Comparison of ENCODE assay signal across 11 mouse cellular contexts in the genomic region with DNA sequence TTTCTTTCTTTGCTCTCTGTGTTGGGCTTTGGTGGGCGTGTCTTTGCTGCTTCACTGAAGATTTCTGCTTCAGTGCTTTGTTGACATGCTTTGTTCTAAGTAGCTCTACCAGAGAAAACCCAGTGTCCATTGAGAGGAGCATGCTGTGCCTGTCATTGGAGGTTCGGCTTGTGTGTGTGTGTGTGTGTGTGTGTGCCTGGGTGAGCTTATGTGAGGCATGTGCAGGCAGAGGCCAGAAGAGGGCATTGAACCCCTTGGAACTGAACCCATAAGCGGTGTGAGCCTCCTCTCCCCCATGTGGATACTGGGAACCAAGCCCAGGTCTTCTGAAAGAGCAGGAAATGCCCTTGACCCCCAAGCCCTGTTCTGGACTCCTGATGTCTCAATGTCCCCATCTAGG. TPM values are rescaled to one million over a fixed set of nuclear protein-coding genes. Genes with fewer than 3 reads are reported as not detected.
A peak's percentile ranks its signal among the peaks of the same experiment; 100 is the strongest.
DNase-seq lines count a peak whose midpoint lies in the region; ATAC-seq and TF ChIP-seq lines count a peak whose summit lies in the region.
"Had no signal": no experiment of that assay in that cellular context is flagged by ENCODE, and none has a peak within 500 bp of the region (broad histone marks: within the 10 kb centered on the region; RNA-seq: fewer than 3 reads in every experiment).

No protein-coding gene starts in this region.

- H3K9ac ChIP-seq in heart, embryonic 11.5 days (ENCODE audit: low read depth, low read length) = no peak overlapping the region
- no peak overlapping the region for H3K9ac ChIP-seq in lung, postnatal 0 days (replicated peaks; ENCODE audit: low read depth)
- no peak overlapping the region for H3K9ac ChIP-seq in kidney, embryonic 15.5 days

- H3K4me2 ChIP-seq in heart, embryonic 11.5 days = no peak overlapping the region
- no peak overlapping the region for H3K4me2 ChIP-seq in lung, postnatal 0 days (replicated peaks; ENCODE audit: low read depth, low read length)
- H3K4me2 ChIP-seq in kidney, embryonic 15.5 days = no peak overlapping the region

- 85% methylated on average over 3 of the region's 3 CpGs for WGBS in heart, embryonic 11.5 days (ENCODE audit: insufficient replicate concordance)
- 79% methylated on average over 3 of the region's 3 CpGs for WGBS in lung, postnatal 0 days
- WGBS in kidney, embryonic 15.5 days = 66% methylated on average over 3 of the region's 3 CpGs

- H3K27me3 ChIP-seq in heart, embryonic 11.5 days (ENCODE audit: control insufficient read depth, insufficient read depth, low read length) = no peaks in the 10 kb centered on the region
- H3K27me3 ChIP-seq in lung, postnatal 0 days (replicated peaks; ENCODE audit: insufficient read depth, low read length) = no peaks in the 10 kb centered on the region
- H3K27me3 ChIP-seq in kidney, embryonic 15.5 days = no peaks in the 10 kb centered on the region

- 0 out of 2 replicates have a peak, but pooled peaks have one; percentile 3 for TF ChIP-seq CTCF in lung, postnatal 0 days (IDR thresholded peaks at IDR 0.05)

- H3K4me3 ChIP-seq in heart, embryonic 11.5 days (ENCODE audit: low read depth, low read length) = no peak overlapping the region
- no peak overlapping the region for H3K4me3 ChIP-seq in lung, postnatal 0 days (ENCODE audit: low read depth, low read length)
- H3K4me3 ChIP-seq in kidney, embryonic 15.5 days (replicated peaks) = no peak overlapping the region
- H3K4me3 ChIP-seq: erythroblast, embryonic 14.5 days had no signal

- H3K27ac ChIP-seq in heart, embryonic 11.5 days (ENCODE audit: low read depth, low read length) = peak overlapping the region; percentile 22; the same call in 1 of the 2 replicates
- no peak overlapping the region for H3K27ac ChIP-seq in lung, postnatal 0 days (ENCODE audit: low read length)
- H3K27ac ChIP-seq in kidney, embryonic 15.5 days = peak overlapping the region; percentile 28
- H3K27ac ChIP-seq: stomach, postnatal 0 days had no signal

- H3K4me1 ChIP-seq in heart, embryonic 11.5 days (ENCODE audit: control insufficient read depth, insufficient read depth, low read length) = peaks cover 72% of the 10 kb centered on the region
- H3K4me1 ChIP-seq in lung, postnatal 0 days (ENCODE audit: insufficient read depth, low read depth, low read length) = peaks cover 11% of the 10 kb centered on the region; the same call in 1 of the 2 replicates
- H3K4me1 ChIP-seq in kidney, embryonic 15.5 days = peaks cover 78% of the 10 kb centered on the region

- H3K9me3 ChIP-seq in heart, embryonic 11.5 days (replicated peaks; ENCODE audit: control insufficient read depth, low read length) = no peaks in the 10 kb centered on the region
- no peaks in the 10 kb centered on the region for H3K9me3 ChIP-seq in lung, postnatal 0 days (ENCODE audit: low read length)
- no peaks in the 10 kb centered on the region for H3K9me3 ChIP-seq in kidney, embryonic 15.5 days (replicated peaks)

- DNase-seq in heart, postnatal 4 days = no peak
- no peak for DNase-seq in lung, postnatal 0 days (ENCODE audit: low spot score)
- no peak for DNase-seq in lung, postnatal 4 days
- peak; percentile 94 for DNase-seq in retina, postnatal 1 day
- no peak for DNase-seq in ovary, postnatal 36 days (ENCODE audit: low spot score)
- DNase-seq: adrenal gland, postnatal 14 days; lung, adult 18-20 months had no signal

- ATAC-seq in heart, embryonic 11.5 days (replicated peaks; ENCODE audit: insufficient number of reproducible peaks, low FRiP score, low TSS enrichment) = no peak
- no peak for ATAC-seq in lung, postnatal 0 days
- ATAC-seq in kidney, embryonic 15.5 days (replicated peaks; ENCODE audit: low FRiP score) = no peak

- no peak for TF ChIP-seq EP300 in lung, postnatal 0 days (IDR thresholded peaks at IDR 0.05)

- H3K36me3 ChIP-seq in heart, embryonic 11.5 days (ENCODE audit: control insufficient read depth, insufficient read depth, low read length) = no peaks in the 10 kb centered on the region
- H3K36me3 ChIP-seq in lung, postnatal 0 days (ENCODE audit: insufficient read depth, low read length) = no peaks in the 10 kb centered on the region
- H3K36me3 ChIP-seq in kidney, embryonic 15.5 days = 0 out of 2 replicates have a peak, but pooled peaks cover 3% of the 10 kb centered on the region

RNA-seq across cellular contexts. Expression of a gene that starts 7.8 kb away (rescaled TPM):
- 42.8 and 46.5 TPM in 2 replicates for polyA plus RNA-seq in heart, embryonic 11.5 days (2014; fragmentation: Nextera tagmentation; extraction: Ambion mirVana)
- 10 to 100 TPM; 23.8 to 34.2 TPM for total RNA-seq in heart, postnatal 4 days (2021)
- 3.8 and 4.7 TPM in 2 replicates for polyA plus RNA-seq in lung, postnatal 0 days (2015; fragmentation: Nextera tagmentation; extraction: Ambion mirVana)
- polyA plus RNA-seq in kidney, embryonic 15.5 days (2015; fragmentation: Nextera tagmentation; extraction: Ambion mirVana) = 42.0 and 43.2 TPM in 2 replicates
- polyA plus RNA-seq: erythroblast, embryonic 14.5 days had no signal
